Mouse (Mus musculus): ENCODE results near the gene Nmral1.
"Not testable (repeated sequence)": the region's sequence is repeated elsewhere in the genome, so short reads cannot be mapped to it uniquely, and the experiment has no call there.

Gene Nmral1

DNA sequence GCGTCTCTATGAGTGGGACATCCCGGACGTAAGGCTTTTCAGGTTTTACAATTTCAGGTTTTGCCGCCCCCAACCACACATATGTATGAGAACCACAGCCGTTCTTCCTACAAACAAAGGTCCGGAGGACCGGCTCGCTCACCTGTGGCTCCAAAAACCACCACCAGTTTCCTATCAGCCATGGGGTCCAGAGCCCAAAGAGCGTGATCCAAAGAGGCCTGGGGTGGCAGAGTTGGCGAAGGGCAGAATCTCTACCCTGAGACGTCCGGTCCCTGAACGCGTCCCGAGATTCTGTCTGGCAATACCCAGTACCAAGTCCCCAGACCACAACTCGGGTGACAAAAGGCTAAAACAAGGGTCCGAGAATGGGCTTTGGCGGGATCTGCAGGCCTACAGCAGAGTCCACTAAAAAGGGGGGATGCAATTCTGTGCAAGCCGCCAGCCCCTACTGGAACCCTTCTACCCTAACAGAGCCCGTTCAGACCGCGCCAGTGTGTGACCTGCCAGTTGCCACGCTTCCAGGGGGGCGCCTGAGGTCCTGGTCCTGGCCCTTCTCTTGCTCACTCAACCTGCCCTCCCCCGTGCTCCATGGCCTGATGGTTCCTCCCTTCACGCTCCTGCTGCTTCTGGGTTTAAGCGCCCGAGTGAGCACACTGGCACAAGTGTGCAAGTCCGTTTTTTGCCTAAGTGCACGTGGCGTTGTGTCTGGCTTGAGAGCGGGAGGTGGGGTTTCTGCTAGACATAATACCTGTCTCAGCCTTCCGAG lies at the start of gene Nmral1:
TSS of gene Nmral1 (minus strand) at position 604 of the 766 bp plus-strand sequence.
- peak; percentile 84 for DNase-seq (ENCODE audit: low read depth, low spot score)

DNA sequence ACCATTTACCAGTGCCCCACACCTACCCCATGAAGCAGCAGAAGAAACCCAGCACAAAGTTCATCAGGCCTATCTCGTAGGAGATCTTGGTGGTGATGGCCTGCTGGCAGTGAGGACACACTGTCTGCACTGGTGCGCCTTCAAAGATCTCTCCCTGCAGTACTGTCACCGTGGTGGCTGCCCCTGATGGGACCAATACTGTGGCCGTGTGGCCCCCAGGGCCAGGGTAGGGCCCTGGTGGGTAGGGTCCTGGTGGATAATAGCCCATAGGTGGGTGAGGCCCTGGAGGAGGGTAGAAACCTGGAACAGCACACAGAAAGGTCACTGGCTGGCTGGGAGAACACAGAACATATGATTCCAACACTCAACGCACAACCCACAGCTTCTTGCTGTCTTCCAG lies 49.6 kb upstream of the Nmral1 start:
- DNase-seq (ENCODE audit: low read depth, low spot score), result no peak

DNA sequence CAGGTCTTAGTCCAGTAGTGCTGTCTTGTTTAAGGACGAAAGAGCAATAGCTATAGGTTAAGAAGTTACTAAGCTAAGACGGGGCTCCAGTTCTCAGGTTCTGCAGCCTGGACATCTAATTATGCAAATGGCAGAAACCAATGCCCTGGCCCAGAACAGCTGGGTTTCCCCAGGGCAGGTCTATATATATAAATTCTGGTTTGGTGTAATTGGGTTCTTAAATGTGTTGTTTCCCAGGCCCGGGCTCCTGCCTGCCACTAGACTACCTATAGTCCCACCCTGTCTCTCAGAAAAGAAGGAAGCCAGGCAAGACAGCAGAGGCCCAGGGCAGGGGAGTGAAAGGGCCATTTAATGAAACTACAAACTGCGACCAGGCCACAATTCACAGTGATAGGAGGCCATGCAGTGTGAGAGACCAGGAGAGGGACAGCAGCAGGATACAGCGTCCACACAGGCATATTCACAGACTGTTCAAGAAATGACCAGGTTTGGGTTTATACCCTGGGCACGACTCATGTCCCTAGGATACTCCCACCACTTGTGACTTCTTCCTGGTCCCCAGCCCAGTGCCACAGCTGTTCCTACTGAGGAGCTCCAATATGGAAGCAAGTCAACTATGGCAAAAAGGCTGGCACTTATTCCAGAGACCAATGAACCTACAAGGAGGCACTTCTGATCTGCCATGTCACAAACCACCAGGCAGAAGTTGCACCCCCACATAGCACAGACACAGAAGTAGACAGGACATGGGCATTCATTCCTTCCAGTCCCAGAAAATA lies 48.0 kb upstream of the Nmral1 start:
- DNase-seq (ENCODE audit: low read depth, low spot score), result no peak

DNA sequence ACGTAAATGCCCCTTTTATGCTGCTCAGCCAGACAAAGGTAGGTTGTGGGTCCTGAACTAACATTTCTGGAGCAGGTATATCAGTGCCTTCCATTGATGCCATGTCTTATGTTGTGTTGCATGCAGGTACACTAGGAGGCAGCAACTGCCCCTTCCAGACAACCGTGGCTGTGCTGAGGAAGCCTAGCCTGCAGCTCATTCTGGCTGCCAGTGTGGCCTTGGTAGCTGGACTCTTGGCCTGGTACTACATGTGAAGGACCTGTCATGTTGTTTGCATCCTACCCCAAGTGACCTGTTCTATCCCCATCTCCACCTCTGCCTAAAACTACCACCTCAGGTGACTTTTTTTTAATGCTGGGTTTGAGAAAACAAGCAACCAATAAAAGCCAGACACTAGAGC lies 46.7 kb upstream of the Nmral1 start:
- DNase-seq (ENCODE audit: low read depth, low spot score), result no peak

DNA sequence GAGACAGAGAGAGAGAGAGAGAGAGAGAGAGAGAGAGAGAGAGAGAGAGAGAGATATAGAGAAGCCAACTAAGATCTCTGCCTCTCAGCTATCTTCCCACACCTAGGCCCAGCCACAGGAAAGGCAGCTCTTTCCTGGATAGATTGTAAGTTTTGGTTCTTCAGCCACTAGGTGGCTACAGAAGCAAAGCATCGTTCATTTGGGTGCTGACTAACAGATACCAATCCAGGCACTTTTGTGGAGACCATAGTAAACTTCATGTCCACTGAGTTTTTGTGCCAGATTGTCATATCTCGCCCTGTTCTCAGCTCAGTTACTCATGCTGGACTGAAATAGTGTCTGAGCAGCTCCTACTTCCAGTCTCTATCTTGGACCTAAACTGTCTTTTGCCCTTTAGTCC lies 44.1 kb upstream of the Nmral1 start:
- DNase-seq (ENCODE audit: low read depth, low spot score), result peak; percentile 88

DNA sequence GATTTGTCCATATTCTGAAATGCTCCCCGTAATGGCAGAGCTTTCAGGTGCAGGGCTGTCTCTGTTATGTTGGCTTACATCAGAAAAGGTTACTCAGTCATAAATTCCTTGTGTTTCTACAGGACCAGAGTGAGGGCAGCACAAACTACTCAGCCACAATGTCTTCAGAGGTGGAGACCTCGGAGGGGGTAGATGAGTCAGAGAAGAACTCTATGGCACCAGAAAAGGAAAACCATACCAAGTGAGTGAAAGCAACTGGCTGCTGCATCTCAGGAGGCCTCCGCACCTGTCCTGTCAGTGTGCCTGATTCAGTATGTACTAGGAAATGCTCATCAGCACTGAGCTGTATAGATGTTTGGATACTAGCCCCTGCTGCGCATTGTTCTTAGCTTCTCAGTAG lies 43.3 kb upstream of the Nmral1 start:
- peak; percentile 25 for DNase-seq (ENCODE audit: low read depth, low spot score)

DNA sequence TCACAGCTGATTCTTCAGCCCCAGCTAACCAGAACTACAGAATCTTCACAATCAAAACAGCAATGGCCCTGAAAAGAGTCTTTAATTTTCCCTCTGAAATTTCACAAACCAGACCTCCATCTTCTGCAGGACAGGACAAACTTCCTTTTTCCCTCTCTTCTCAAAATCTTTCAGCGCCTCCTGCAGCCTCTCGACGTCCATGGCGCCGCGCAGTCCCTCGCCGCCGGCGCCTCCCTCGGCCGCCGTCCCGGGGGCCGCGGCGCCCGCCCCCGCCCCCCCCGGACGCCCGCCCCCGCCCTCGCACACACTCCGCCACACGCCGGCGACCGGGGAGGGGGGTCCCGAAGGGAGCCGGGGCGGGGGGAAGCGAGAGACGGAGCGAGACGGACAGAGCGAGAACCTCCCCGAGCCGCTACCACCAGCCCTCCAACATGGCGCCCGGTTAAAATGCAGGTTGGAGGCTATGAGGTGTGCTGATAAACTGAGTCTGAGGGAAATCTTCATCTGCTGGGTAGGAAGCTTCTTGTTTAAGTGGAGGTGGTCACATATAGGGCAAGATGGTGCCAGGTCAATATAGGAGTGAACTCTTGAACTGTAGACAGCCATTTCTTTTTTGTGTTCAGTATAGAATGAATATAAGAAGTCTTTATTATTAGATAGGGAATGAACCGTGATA lies 37.6 kb upstream of the Nmral1 start:
- DNase-seq (ENCODE audit: low read depth, low spot score), result not testable (repeated sequence)

DNA sequence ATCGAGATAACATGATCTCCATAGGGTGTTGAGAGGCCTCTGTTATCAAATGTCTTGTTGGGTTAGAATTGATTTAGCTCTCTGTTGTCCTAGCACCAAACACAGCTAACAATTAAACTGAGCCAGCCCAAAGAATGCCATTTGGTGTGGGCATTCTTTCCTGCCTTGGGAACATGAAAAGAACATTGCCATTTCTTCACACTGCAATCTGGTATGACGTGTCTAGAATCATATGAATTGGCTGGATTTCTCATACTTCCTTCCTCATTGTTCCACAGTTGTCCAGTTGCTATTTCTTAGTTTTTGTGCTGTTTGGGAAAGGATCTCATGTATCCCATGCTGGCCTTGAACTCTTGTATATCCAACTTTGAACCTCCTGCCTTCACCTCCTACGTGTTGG lies 34.9 kb upstream of the Nmral1 start:
- no peak for DNase-seq (ENCODE audit: low read depth, low spot score)

DNA sequence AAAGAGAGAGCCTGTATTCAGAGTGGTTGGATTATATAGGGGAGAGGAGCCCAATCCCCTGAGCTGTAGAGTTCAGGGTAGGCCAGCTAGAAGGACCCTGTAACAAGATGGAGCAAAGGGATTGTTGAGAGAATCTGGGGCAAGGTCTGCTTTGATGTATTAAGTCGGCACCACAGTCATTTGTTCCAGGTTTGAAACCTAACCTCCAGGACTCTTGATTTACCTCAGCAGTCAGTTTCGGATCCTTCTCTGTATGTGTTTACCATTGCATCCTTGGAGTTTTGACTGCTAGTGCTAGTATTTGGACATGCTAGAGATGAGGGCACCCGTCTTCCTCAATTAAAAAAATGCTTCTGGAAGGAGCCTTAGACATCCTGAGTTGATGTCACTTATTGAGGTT lies 33.0 kb upstream of the Nmral1 start:
- DNase-seq (ENCODE audit: low read depth, low spot score), result no peak

DNA sequence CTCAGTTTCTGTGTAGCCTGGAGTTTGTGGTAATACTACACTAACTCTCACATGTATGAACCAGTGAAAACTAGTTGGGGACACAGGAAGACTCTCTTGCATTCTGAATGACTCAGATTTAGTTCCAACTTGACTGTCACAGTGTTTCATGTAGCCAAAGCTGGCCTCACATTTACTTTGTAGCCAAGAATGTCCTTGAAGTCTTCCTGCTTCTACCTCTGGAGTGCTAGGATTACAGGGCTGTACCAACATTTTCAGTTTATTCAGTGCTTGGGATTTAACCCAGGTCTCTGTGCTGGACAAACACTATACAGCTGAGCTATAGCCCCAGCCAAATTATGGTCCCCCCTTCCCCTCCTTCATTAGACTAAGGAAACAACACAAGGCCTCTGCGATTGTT lies 23.0 kb upstream of the Nmral1 start:
- no peak for DNase-seq (ENCODE audit: low read depth, low spot score)

DNA sequence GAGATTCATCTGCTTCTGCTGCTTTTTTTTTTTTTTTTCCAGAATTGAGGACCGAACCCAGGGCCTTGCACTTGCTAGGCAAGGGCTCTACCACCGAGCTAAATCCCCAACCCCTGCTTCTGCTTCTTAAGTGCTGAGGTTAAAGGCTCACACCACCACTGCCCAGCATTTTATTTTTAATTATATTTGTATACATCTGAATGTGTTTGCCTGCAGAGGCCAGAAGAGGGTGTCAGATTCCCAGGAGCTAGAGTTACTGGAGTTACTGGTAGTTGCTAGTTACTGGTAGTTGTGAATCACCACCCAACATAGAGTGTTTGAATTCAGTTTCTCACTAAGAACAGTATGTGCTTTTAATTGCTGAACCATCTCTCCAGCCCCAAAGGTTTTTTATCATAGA lies 20.8 kb upstream of the Nmral1 start:
- no peak for DNase-seq (ENCODE audit: low read depth, low spot score)

DNA sequence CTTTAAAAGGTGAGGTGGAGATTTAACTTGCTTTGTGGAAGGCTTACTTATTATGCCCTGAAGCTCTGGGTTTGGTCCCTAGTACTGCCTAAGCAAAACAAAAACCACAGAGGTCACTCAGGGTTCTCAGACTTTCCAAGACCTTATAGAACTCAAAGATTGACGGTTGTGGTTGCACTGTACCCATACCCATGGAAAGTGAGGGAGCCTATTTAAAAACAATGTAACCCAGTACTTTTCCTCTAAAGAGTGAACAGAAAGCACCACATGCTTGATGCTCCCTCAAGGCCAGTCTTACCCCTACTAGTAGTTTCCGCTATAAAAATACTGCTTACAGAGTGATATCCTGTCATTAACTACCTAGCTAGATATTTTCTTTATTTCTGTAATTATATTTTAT lies 17.1 kb upstream of the Nmral1 start:
- peak; percentile 58 for DNase-seq (ENCODE audit: low read depth, low spot score)

DNA sequence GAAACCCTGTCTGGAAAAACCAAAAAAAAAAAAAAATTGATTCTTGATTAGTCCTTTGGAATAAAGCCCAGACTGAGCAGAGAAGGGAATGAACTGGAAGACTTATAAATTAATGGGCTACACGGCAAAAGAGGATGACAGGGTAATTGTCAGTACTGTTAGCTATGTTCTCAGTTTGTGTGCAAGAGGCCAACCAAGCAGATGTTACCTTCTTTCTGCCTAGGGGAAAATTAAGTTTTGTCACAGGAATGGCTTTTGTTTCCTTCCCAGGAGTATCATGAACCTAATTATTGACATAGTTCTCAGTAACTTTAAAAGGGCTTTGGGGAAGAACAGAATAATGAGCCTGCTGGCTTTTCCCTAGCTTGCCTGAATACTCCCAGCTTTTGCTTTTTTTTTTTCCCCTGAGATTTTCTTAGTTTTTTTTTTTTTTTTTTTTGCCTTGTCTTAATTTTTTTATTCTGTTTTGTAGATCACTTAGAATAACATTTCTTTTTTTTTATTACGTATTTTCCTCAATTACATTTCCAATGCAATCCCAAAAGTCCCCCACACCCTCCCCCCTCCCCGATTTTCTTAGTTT lies 11.7 kb upstream of the Nmral1 start:
- DNase-seq (ENCODE audit: low read depth, low spot score), result no peak

DNA sequence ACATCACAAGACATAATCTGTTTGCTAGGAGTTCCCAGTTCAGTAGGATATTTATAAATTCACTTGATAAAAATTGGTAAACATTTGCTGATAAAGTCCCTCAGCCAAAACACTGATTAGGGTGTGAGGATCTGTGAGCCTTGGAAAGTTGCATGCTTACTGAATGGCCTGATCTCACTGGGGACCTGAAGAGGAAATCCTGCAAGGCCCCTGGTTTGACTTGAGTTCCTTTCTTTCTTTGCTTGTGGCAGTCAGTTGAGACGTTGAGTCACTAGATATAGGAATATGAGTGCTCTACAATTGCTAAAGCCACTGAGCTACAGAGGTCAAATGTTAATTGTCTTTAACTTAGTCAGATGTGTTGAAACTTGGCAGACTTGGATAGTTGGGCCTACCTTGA lies 8.8 kb upstream of the Nmral1 start:
- DNase-seq (ENCODE audit: low read depth, low spot score), result peak; percentile 50

DNA sequence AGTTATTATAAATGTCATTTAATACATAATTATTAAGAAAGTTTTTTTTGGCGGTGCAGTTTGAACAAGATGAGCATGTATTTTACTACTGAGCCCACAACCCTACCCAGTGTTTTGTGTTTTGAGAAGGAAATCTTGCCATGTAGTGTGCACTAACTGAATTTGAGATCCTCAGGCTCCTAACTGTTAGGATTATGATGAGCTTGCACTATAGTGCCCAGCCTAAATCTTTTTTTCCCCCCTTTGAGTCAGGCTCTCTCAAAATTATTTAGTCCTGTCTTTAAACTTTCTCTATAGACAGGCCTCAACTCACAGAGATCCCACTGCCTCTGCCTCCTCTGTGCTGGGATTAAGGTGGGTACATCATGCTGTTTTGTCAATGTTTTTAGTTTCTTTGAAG lies 8.4 kb upstream of the Nmral1 start:
- no peak for DNase-seq (ENCODE audit: low read depth, low spot score)

DNA sequence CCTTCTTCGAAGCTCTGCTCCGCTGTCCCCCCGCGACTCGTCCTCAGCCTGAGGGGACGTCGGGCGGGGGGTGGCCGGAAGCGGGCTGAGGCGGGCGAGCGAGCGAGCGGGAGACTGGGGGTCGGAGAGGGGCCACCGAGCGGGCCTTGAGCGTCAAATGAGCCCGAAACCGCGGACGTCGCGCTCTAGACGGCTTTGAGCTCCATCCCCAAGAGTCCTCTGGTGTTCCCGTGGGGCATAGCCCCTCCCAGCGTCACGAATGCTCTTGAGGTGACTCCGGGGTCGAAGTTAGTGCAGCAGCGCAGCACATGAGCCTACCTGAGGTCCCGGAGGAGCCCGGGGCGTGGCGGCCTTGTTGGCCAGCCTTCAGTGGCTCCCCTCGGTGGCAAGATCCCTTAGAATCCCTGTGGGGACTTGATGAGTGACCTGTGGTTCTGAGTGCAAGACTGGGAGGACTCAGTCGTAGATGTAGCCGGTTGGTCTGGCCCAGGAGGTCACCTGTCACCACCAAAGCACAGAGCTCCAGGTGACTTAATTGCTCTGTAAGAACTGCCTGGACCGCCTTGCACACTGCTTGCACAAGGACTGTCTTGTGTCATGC lies 7.5 kb upstream of the Nmral1 start:
- peak; percentile 47 for DNase-seq (ENCODE audit: low read depth, low spot score)

DNA sequence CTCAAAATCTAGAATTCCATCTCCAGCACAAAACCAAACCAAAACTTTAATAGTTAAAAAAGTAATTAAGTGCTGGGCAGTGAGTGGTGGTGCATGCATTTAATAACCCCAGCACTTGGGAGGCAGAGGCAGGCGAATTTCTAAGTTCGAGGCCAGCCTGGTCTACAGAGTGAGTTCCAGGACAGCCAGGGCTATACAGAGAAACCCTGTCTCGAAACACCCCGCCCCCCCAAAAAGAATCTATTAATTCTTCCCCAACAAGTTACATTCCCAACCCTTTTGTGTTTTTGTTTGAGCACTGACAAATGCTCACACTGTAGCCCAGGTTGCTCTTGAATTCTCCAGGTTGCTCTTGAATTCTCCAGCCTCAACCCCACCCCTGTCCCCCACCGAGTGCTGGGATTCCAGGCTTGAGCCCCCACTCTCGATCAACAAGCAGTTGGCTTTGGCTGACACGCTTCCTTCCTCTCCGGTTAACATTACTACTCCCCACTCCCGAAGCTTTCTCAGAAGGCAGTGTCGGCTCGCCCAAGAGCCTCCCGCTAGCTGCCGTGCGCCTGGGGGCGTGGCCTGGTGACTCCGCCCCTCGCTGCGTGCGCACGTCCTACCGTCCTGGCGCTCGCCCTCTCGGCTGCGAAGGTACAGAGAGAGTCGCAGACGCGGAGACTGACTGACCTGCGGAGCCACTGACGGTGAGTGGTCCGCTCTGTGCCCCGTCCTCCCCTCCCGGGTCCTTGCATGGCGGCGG lies 6.8 kb upstream of the Nmral1 start, which contains the start of gene Hmox2:
TSS of gene Hmox2 (plus strand) at position 582 of the 748 bp plus-strand sequence.
- DNase-seq (ENCODE audit: low read depth, low spot score), result peak; percentile 89

DNA sequence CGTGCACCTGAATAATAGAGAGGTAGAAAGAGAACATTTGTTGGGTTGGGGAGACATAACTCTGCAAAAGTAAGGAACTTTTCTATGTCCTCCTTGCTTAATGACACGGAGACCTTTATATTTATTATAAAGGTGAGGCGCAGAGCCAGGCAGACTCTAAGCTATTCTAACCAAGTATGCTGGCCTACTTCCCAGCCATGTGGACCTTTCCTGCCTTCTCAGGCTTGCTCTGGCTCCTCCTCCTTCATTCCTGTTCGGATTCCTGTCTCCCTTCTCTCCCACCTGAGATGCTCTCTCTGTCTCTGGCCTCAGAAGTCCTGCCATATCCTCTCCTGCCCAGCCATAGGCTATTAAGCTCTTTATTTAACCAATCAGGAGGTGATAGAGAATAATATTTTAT lies 6.1 kb upstream of the Nmral1 start:
- DNase-seq (ENCODE audit: low read depth, low spot score), result peak; percentile 51

DNA sequence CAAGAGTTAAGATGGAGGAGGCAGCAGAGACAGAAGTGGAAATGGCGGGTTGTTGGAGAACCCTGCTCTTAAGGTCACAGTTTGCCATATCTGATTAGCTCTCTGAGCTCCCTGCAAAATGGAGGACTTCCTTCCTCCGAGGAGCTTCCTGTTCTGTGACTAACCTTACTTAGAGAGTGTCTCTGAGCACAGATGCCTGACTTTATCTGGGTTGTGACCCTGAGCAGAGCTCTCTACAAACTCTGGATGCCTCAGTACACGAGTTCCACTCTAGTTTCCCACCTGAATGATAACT lies 3.7 kb upstream of the Nmral1 start:
- no peak for DNase-seq (ENCODE audit: low read depth, low spot score)

DNA sequence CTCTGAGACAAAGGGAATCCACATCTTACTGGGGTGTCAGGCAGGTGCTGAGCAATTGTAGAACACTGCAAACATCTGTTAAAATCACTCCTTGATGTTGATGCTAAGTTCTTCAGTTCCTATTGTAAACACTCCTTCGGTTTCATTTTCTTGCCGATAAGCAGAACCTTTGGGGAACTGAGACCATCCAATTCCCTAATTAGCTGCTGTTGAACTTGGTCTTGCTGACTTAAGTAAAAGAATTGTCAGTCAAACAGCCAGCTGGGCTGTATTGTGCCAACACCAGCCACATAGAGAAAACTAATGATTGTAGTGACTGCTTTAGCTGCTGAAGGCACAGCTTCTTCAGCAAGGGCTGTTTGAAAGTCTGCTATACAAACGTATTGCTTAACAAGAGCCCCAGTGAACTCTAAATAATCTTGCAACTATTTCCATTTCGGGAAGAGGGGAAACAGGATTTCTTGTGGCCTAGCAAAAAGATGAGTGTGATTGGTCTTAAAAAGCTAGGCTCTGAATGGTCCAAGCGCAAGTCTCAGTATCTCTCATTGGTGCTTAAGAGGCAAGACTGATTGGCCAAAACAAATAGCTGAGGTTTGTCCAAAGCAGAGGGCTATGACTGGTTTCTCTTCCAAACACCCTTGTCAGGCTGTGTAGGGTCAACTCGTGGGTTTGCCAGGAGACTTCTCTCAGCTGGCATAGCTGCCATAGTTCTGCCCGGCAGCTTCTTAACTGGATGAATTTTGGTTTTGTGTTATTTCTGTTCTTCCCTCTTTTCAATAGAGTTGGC lies 3.2 kb upstream of the Nmral1 start:
- no peak for DNase-seq (ENCODE audit: low read depth, low spot score)
